Mouse (Mus musculus) MEL (cell line): ENCODE results near the gene Scn1b. TPM values are rescaled to one million over a fixed set of nuclear protein-coding genes. Genes with fewer than 3 reads are reported as not detected.

Experiments used
- DNase-seq: peaks from one replicate; pipeline ENCODE4 v3.0.0; 2011; ENCODE audit warnings: low read depth, low spot score
- H3K27ac ChIP-seq: 2 replicates; pipeline ENCODE4 v1.5.1; 2012; ENCODE audit warnings: low read depth, mild to moderate bottlenecking, control low read depth, low read length, moderate library complexity; ENCODE audit not compliant: control insufficient read depth
- H3K27me3 ChIP-seq, 2 experiments: fragments of 150-350 bp in 1 of 2; sonication (generic) in 1 of 2; 2 replicates each; pipeline ENCODE4 v1.6.1; 2012; ENCODE audit warnings: low read length in 2 of 2, mild to moderate bottlenecking in 2 of 2, improper control_type of control experiment in 1 of 2, moderate library complexity in 1 of 2; ENCODE audit not compliant: insufficient read depth in 2 of 2, control insufficient read depth in 1 of 2
- H3K36me3 ChIP-seq, 2 experiments: 2 replicates each; pipeline ENCODE4 v1.6.1; 2012 to 2014; ENCODE audit warnings: low read length in 2 of 2, improper control_type of control experiment in 1 of 2, inconsistent platforms in 1 of 2, mild to moderate bottlenecking in 1 of 2; ENCODE audit not compliant: insufficient read depth in 2 of 2, control insufficient read depth in 1 of 2
- H3K4me1 ChIP-seq, 2 experiments: fragments of 150-350 bp in 1 of 2; sonication (generic) in 1 of 2; 2 replicates each; pipeline ENCODE4 v1.6.1; 2012; ENCODE audit warnings: low read length in 2 of 2, improper control_type of control experiment in 1 of 2, mild to moderate bottlenecking in 1 of 2; ENCODE audit not compliant: insufficient read depth in 2 of 2, control insufficient read depth in 1 of 2
- H3K4me3 ChIP-seq, 2 experiments: fragments of 150-350 bp in 1 of 2; sonication (generic) in 1 of 2; 2 replicates each; pipeline ENCODE4 v1.5.1; 2012; ENCODE audit warnings: low read depth in 2 of 2, low read length in 2 of 2, mild to moderate bottlenecking in 2 of 2, moderate library complexity in 2 of 2, control low read depth in 1 of 2, improper control_type of control experiment in 1 of 2; ENCODE audit not compliant: control insufficient read depth in 1 of 2, insufficient read depth in 1 of 2
- H3K79me2 ChIP-seq: 2 replicates; pipeline ENCODE4 v1.6.1; 2012; ENCODE audit warnings: mild to moderate bottlenecking, low read length, moderate library complexity; ENCODE audit not compliant: control insufficient read depth, poor library complexity, insufficient read depth
- H3K9ac ChIP-seq: 2 replicates; pipeline ENCODE4 v1.6.1; 2012; ENCODE audit warnings: low read depth, mild to moderate bottlenecking, control low read depth, low read length, moderate library complexity; ENCODE audit not compliant: control insufficient read depth, poor library complexity, severe bottlenecking
- H3K9me3 ChIP-seq: fragments of 150-350 bp; sonication (generic); replicated peaks from 2 replicates; pipeline ENCODE4 v1.6.1; 2012; ENCODE audit warnings: mild to moderate bottlenecking, low read length, improper control_type of control experiment, moderate library complexity; ENCODE audit not compliant: insufficient read depth
- BHLHE40 ChIP-seq: IDR thresholded peaks from 2 replicates; pipeline ENCODE4 v1.6.1; 2012; ENCODE audit warnings: low read depth, mild to moderate bottlenecking, inconsistent platforms, low read length, improper control_type of control experiment, borderline replicate concordance
- CTCF ChIP-seq, 3 experiments: IDR thresholded peaks in 2 of 3; conservative IDR thresholded peaks in 1 of 3; 2 replicates each; pipeline ENCODE4 v1.5.1; 2011 to 2012; ENCODE audit warnings: low read length in 3 of 3, low read depth in 2 of 3, mild to moderate bottlenecking in 2 of 3, improper control_type of control experiment in 1 of 3, inconsistent platforms in 1 of 3, mixed read lengths in 1 of 3, moderate library complexity in 1 of 3; ENCODE audit not compliant: control insufficient read depth in 1 of 3, insufficient read depth in 1 of 3, poor library complexity in 1 of 3, severe bottlenecking in 1 of 3
- ELF1 ChIP-seq: IDR thresholded peaks from 2 replicates; pipeline ENCODE4 v1.6.1; 2014; ENCODE audit warnings: low read depth, mild to moderate bottlenecking, inconsistent platforms, low read length, improper control_type of control experiment, moderate library complexity
- GABPA ChIP-seq: IDR thresholded peaks from 2 replicates; pipeline ENCODE4 v1.6.1; 2012; ENCODE audit warnings: low read depth, mild to moderate bottlenecking, inconsistent platforms, low read length, improper control_type of control experiment, moderate library complexity
- KAT2A ChIP-seq: conservative IDR thresholded peaks from 2 replicates; pipeline ENCODE4 v1.6.1; 2012; ENCODE audit warnings: low read depth, low read length, improper control_type of control experiment, inconsistent platforms
- MAFK ChIP-seq: IDR thresholded peaks from 2 replicates; pipeline ENCODE4 v1.6.1; 2011; ENCODE audit warnings: low read depth, mild to moderate bottlenecking, low read length, improper control_type of control experiment, borderline replicate concordance
- MAZ ChIP-seq: IDR thresholded peaks from 2 replicates; pipeline ENCODE4 v1.6.1; 2012; ENCODE audit warnings: low read depth, mild to moderate bottlenecking, inconsistent platforms, low read length, improper control_type of control experiment
- MEF2A ChIP-seq: IDR thresholded peaks from 2 replicates; pipeline ENCODE4 v1.6.1; 2014; ENCODE audit warnings: low read depth, mild to moderate bottlenecking, inconsistent platforms, low read length, improper control_type of control experiment; ENCODE audit not compliant: poor library complexity, insufficient replicate concordance, severe bottlenecking; ENCODE audit errors: extremely low read depth
- MYB ChIP-seq: IDR thresholded peaks from 2 replicates; pipeline ENCODE4 v1.6.1; 2011; ENCODE audit warnings: mild to moderate bottlenecking, low read depth, low read length, improper control_type of control experiment
- MYC ChIP-seq: IDR thresholded peaks from 2 replicates; pipeline ENCODE4 v1.6.1; 2011; ENCODE audit warnings: low read depth, mild to moderate bottlenecking, low read length, improper control_type of control experiment, moderate library complexity
- POLR2AphosphoS2 ChIP-seq: IDR thresholded peaks from 2 replicates; pipeline ENCODE4 v1.6.1; 2011; ENCODE audit warnings: low read length, improper control_type of control experiment
- RAD21 ChIP-seq: IDR thresholded peaks from 2 replicates; pipeline ENCODE4 v1.6.1; 2011; ENCODE audit warnings: mild to moderate bottlenecking, low read depth, low read length, improper control_type of control experiment
- RCOR1 ChIP-seq: IDR thresholded peaks from 2 replicates; pipeline ENCODE4 v1.6.1; 2012; ENCODE audit warnings: low read depth, mild to moderate bottlenecking, inconsistent platforms, low read length, improper control_type of control experiment
- SIN3A ChIP-seq: IDR thresholded peaks from 2 replicates; pipeline ENCODE4 v1.6.1; 2012; ENCODE audit warnings: low read length, improper control_type of control experiment, inconsistent platforms
- SMC3 ChIP-seq: IDR thresholded peaks from 2 replicates; pipeline ENCODE4 v1.6.1; 2011; ENCODE audit warnings: low read depth, low read length, improper control_type of control experiment
- TCF12 ChIP-seq: IDR thresholded peaks from 2 replicates; pipeline ENCODE4 v1.6.1; 2014; ENCODE audit warnings: low read depth, mild to moderate bottlenecking, inconsistent platforms, low read length, improper control_type of control experiment, moderate library complexity
- USF1 ChIP-seq: IDR thresholded peaks from 2 replicates; pipeline ENCODE4 v1.6.1; 2014; ENCODE audit warnings: low read depth, mild to moderate bottlenecking, inconsistent platforms, low read length, improper control_type of control experiment, moderate library complexity
- ZC3H11A ChIP-seq: IDR thresholded peaks from 2 replicates; pipeline ENCODE4 v1.6.1; 2012; ENCODE audit warnings: low read depth, mild to moderate bottlenecking, inconsistent platforms, low read length, improper control_type of control experiment
- ZMIZ1 ChIP-seq: IDR thresholded peaks from 2 replicates; pipeline ENCODE4 v1.6.1; 2012; ENCODE audit warnings: low read depth, mild to moderate bottlenecking, inconsistent platforms, low read length, improper control_type of control experiment, moderate library complexity
- polyA plus RNA-seq, 2 experiments: library from polyadenylated mRNA; stranded (reverse) in 1 of 2; unstranded in 1 of 2; fragments of >175 nt in 1 of 2; fragments of >200 nt in 1 of 2; gene quantifications; 2 replicates each; pipeline versions ENCODE4 v1.2.1 to v1.2.4; 2012; ENCODE audit warnings: low replicate concordance in 2 of 2, low read depth in 1 of 2; ENCODE audit not compliant: insufficient read length in 2 of 2, insufficient read depth in 1 of 2, missing spikeins in 1 of 2
- total RNA-seq: library from RNA; depleted of rRNA; stranded (reverse); fragments of 300-350 nt; gene quantifications from 2 replicates; pipeline ENCODE4 v1.2.3, GENCODE M21; 2012

Scn1b gene
- total and polyA plus RNA-seq, 3 experiments, result not detected

GRCm38 (mm10) chr7:31097583-31098248, 29.1 kb downstream of the Scn1b start:
- Histone ChIP-seq H3K79me2 (no peaks in the 10 kb centered on the region), H3K27me3 (no peaks in the 10 kb centered on the region), H3K4me3 (no peak overlapping the region), H3K4me1 (0 out of 4 replicates have a peak, but pooled peaks cover 0 to 2% of the 10 kb centered on the region in 2 experiments), H3K36me3 (no peaks in the 10 kb centered on the region), H3K9ac (no peak overlapping the region), H3K9me3 (no peaks in the 10 kb centered on the region), H3K27ac (no peak overlapping the region)
- DNase-seq, result peak; percentile 89
- TF ChIP-seq BHLHE40 (no peak), ZMIZ1 (no peak), RAD21 (peak; percentile 80), MAFK (no peak), ZC3H11A (peak; percentile 67), CTCF (IDR thresholded peaks at IDR 0.05 in 2 of 3, conservative IDR thresholded peaks at IDR 0.05 in 1 of 3; ENCODE audit: control insufficient read depth in 1 of 3, insufficient read depth in 1 of 3, low read depth in 2 of 3, low read length in 3 of 3, poor library complexity in 1 of 3, severe bottlenecking in 1 of 3) (peak; percentile 71 to 97 (median 93)), SMC3 (peak; percentile 81), SIN3A (peak; percentile 36; the same call in 1 of the 2 replicates)
- TF ChIP-seq, all 39 proteins: peak for 5

GRCm38 (mm10) chr7:31096892-31097564, 29.8 kb downstream of the Scn1b start:
- Histone ChIP-seq H3K9ac (no peak overlapping the region), H3K27me3 (no peaks in the 10 kb centered on the region), H3K4me1 (0 out of 4 replicates have a peak, but pooled peaks cover 0 to 2% of the 10 kb centered on the region in 2 experiments), H3K36me3 (no peaks in the 10 kb centered on the region), H3K27ac (no peak overlapping the region), H3K9me3 (no peaks in the 10 kb centered on the region), H3K79me2 (no peaks in the 10 kb centered on the region), H3K4me3 (no peak overlapping the region)
- DNase-seq, result no peak
- TF ChIP-seq MAZ (no peak), POLR2AphosphoS2 (no peak), ZC3H11A (no peak), TCF12 (no peak), USF1 (no peak), RCOR1 (no peak), MYC (no peak), GABPA (no peak), KAT2A (no peak), RAD21 (no peak), MYB (no peak), BHLHE40 (no peak), MEF2A (no peak), ELF1 (no peak), MAFK (no peak)
